Mouse (Mus musculus) kidney, postnatal 4 days (tissue): ENCODE results near the gene Adcy4.

Experiments used
- DNase-seq, 2 experiments: peaks; one replicate each; pipeline ENCODE4 v3.0.0; 2021; ENCODE audit warnings: mixed read lengths in 2 of 2

The Adcy4 gene

GRCm38 (mm10) chr14:55783958-55784235 is at the start of gene Adcy4:
Gene Adcy4 (minus strand): TSS chr14:55784095.
- DNase-seq, result peak; percentile 44 to 58

GRCm38 (mm10) chr14:55833126-55833525 is 49.2 kb upstream of the Adcy4 start:
- DNase-seq, result no peak

GRCm38 (mm10) chr14:55830331-55830730 is 46.4 kb upstream of the Adcy4 start:
- no peak for DNase-seq

- DNase-seq, result no peak
Measured at GRCm38 (mm10) chr14:55829854-55830253, 46.0 kb upstream of the Adcy4 start.

- peak; percentile 60 to 69 for DNase-seq
Measured at GRCm38 (mm10) chr14:55828716-55829263, 44.9 kb upstream of the Adcy4 start.

GRCm38 (mm10) chr14:55826551-55827340 is 42.9 kb upstream of the Adcy4 start:
- DNase-seq, result peak; percentile 50

- peak in 1 of 2 experiments; percentile 26 for DNase-seq
Measured at GRCm38 (mm10) chr14:55826142-55826541, 42.2 kb upstream of the Adcy4 start.

GRCm38 (mm10) chr14:55825216-55826051 is 41.5 kb upstream of the Adcy4 start:
- DNase-seq, result peak; percentile 61 to 70

GRCm38 (mm10) chr14:55824481-55825215 is 40.8 kb upstream of the Adcy4 start:
- DNase-seq, result peak; percentile 83 to 87

- DNase-seq, result peak; percentile 76 to 85
Measured at GRCm38 (mm10) chr14:55824001-55824480, 40.1 kb upstream of the Adcy4 start.

- DNase-seq, result peak; percentile 96 to 97
Measured at GRCm38 (mm10) chr14:55822991-55823762, 39.3 kb upstream of the Adcy4 start, which contains the start of gene Nfatc4. Gene Nfatc4 (plus strand): TSS chr14:55823144.

- peak; percentile 84 to 89 for DNase-seq
Measured at GRCm38 (mm10) chr14:55822435-55822990, 38.6 kb upstream of the Adcy4 start.

- DNase-seq, result peak in 1 of 2 experiments; percentile 1
Measured at GRCm38 (mm10) chr14:55820576-55820975, 36.7 kb upstream of the Adcy4 start.

- peak in 1 of 2 experiments; percentile 3 for DNase-seq
Measured at GRCm38 (mm10) chr14:55819845-55820405, 36.0 kb upstream of the Adcy4 start.

- peak; percentile 78 to 86 for DNase-seq
Measured at GRCm38 (mm10) chr14:55815310-55815751, 31.4 kb upstream of the Adcy4 start.

GRCm38 (mm10) chr14:55814885-55815284 is 31.0 kb upstream of the Adcy4 start:
- DNase-seq, result peak; percentile 84 to 90

- peak in 1 of 2 experiments; percentile 6 for DNase-seq
Measured at GRCm38 (mm10) chr14:55795380-55796163, 11.7 kb upstream of the Adcy4 start.

- DNase-seq, result peak in 1 of 2 experiments; percentile 37
Measured at GRCm38 (mm10) chr14:55793946-55794345, 10.1 kb upstream of the Adcy4 start.

GRCm38 (mm10) chr14:55793461-55793860 is 9.6 kb upstream of the Adcy4 start:
- no peak for DNase-seq
